Mouse (Mus musculus) 416B (cell line): ENCODE data around the gene Tubgcp5.
A peak's percentile ranks its signal among the peaks of the same experiment; 100 is the strongest.
"Not testable (repeated sequence)": the region's sequence is repeated elsewhere in the genome, so short reads cannot be mapped to it uniquely, and the experiment has no call there.

Experiments used
- DNase-seq: peaks from one replicate; pipeline ENCODE4 v3.0.0; 2011; ENCODE audit warnings: low read depth

Gene Tubgcp5

GRCm38 (mm10) chr7:55793952-55794603 lies at the start of gene Tubgcp5:
Gene Tubgcp5, plus strand, starts transcription at chr7:55794154.
- DNase-seq = peak; percentile 98

- peak; percentile 5 for DNase-seq
These were observed 49.3 kb upstream of the Tubgcp5 start for GRCm38 (mm10) chr7:55744566-55745220.

- no peak for DNase-seq
These were observed 43.1 kb upstream of the Tubgcp5 start for GRCm38 (mm10) chr7:55750841-55751240.

GRCm38 (mm10) chr7:55759346-55759745 lies 34.6 kb upstream of the Tubgcp5 start:
- DNase-seq = no peak

- DNase-seq = no peak
These were observed 26.0 kb upstream of the Tubgcp5 start, which contains the start of gene Siglech for GRCm38 (mm10) chr7:55767926-55768325. Gene Siglech, plus strand, starts transcription at chr7:55768178.

- no peak for DNase-seq
These were observed 13.9 kb upstream of the Tubgcp5 start for GRCm38 (mm10) chr7:55780011-55780410.

GRCm38 (mm10) chr7:55782493-55782892 lies 11.5 kb upstream of the Tubgcp5 start:
- no peak for DNase-seq

GRCm38 (mm10) chr7:55784580-55784979 lies 9.4 kb upstream of the Tubgcp5 start:
- peak; percentile 68 for DNase-seq

GRCm38 (mm10) chr7:55790586-55790985 lies 3.4 kb upstream of the Tubgcp5 start:
- not testable (repeated sequence) for DNase-seq

- DNase-seq = no peak
These were observed 1.7 kb upstream of the Tubgcp5 start for GRCm38 (mm10) chr7:55792280-55792679.

- DNase-seq = no peak
These were observed 560 bp upstream of the Tubgcp5 start for GRCm38 (mm10) chr7:55793236-55793951.

GRCm38 (mm10) chr7:55799981-55800380 lies 6.0 kb downstream of the Tubgcp5 start:
- no peak for DNase-seq

GRCm38 (mm10) chr7:55809967-55810366 lies 16.0 kb downstream of the Tubgcp5 start:
- DNase-seq = no peak

GRCm38 (mm10) chr7:55824468-55824867 lies 30.5 kb downstream of the Tubgcp5 start:
- no peak for DNase-seq

- DNase-seq = no peak
These were observed 33.6 kb downstream of the Tubgcp5 start for GRCm38 (mm10) chr7:55827551-55827950.

GRCm38 (mm10) chr7:55836877-55837276 lies 42.9 kb downstream of the Tubgcp5 start:
- no peak for DNase-seq

- DNase-seq = no peak
These were observed 47.5 kb downstream of the Tubgcp5 start, which contains the start of gene Cyfip1 for GRCm38 (mm10) chr7:55841445-55841844. Gene Cyfip1, plus strand, starts transcription at chr7:55841745.

GRCm38 (mm10) chr7:55841977-55842503 lies 48.1 kb downstream of the Tubgcp5 start:
- DNase-seq = peak; percentile 88

GRCm38 (mm10) chr7:55842504-55843152 lies 48.7 kb downstream of the Tubgcp5 start:
- peak; percentile 38 for DNase-seq

- no peak for DNase-seq
These were observed 52.8 kb downstream of the Tubgcp5 start for GRCm38 (mm10) chr7:55846606-55847312.

- no peak for DNase-seq
These were observed 56.1 kb downstream of the Tubgcp5 start for GRCm38 (mm10) chr7:55849948-55850571.
